In the genomic region with DNA sequence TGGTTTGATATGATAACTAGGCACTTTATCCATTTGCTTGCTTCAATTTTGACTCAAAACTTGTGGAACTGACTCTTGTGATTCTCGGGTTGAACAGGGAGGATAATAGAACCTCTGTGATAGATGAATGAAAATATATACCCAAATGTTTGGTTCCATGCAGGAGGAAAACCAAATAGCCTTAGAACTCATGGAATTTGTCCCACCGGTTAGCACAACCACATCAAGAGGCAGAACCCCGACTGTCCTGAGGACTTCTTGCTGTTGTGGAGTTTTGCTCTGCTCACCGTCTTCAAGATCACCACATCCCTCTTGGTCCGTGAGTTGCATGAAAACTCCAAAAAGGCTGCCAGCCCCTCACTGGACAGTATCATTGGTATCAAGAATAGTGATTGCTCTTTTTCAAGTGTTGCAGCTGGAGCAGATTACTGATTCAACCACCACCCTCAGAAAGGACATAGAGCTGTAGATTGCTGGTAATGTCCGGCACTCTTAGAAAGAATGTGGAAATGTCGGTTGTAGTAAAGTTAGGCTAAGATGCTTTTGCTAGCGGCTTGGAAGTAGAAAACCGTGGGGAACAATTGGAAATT, we compare ENCODE assay signal across 24 mouse cellular contexts. TPM values are rescaled to one million over a fixed set of nuclear protein-coding genes. Genes with fewer than 3 reads are reported as not detected.
A peak's percentile ranks its signal among the peaks of the same experiment; 100 is the strongest.
DNase-seq lines count a peak whose midpoint lies in the region; ATAC-seq and TF ChIP-seq lines count a peak whose summit lies in the region.
"Had no signal": no experiment of that assay in that cellular context is flagged by ENCODE, and none has a peak within 500 bp of the region (broad histone marks: within the 10 kb centered on the region; RNA-seq: fewer than 3 reads in every experiment).

No protein-coding gene starts in this region.

- TF ChIP-seq CTCF in ES-Bruce4 (IDR thresholded peaks at IDR 0.05; ENCODE audit: low read depth, low read length), result no peak
- no peak for TF ChIP-seq CTCF in bone marrow macrophage, adult 2 months (IDR thresholded peaks at IDR 0.05; ENCODE audit: low read depth, low read length)
- TF ChIP-seq CTCF in liver, postnatal 0 days (IDR thresholded peaks at IDR 0.05; ENCODE audit: low read depth), result no peak

- H3K27me3 ChIP-seq in lung, embryonic 16.5 days (ENCODE audit: control insufficient read depth, insufficient read depth, low read depth, low read length), result no peaks in the 10 kb centered on the region
- H3K27me3 ChIP-seq in ES-Bruce4 (ENCODE audit: control insufficient read depth, insufficient read depth, low read length, poor library complexity, severe bottlenecking), result no peaks in the 10 kb centered on the region; the same call in 1 of the 2 replicates
- H3K27me3 ChIP-seq in liver, postnatal 0 days (ENCODE audit: insufficient read depth, low read length), result no peaks in the 10 kb centered on the region
- H3K27me3 ChIP-seq in hindbrain, embryonic 11.5 days (ENCODE audit: control insufficient read depth, insufficient read depth, low read length), result no peaks in the 10 kb centered on the region
- H3K27me3 ChIP-seq: embryonic facial prominence, embryonic 15.5 days; forebrain, embryonic 12.5 days; hindbrain, embryonic 13.5 days; midbrain, embryonic 12.5 days; neural tube, embryonic 13.5 days had no signal

- H3K4me2 ChIP-seq in lung, embryonic 16.5 days (ENCODE audit: low read depth, low read length), result no peak overlapping the region
- H3K4me2 ChIP-seq in liver, postnatal 0 days (ENCODE audit: low read depth, low read length), result peak overlapping the region; percentile 78
- H3K4me2 ChIP-seq in hindbrain, embryonic 11.5 days (replicated peaks; ENCODE audit: low read depth, low read length), result no peak overlapping the region
- H3K4me2 ChIP-seq: embryonic facial prominence, embryonic 15.5 days; forebrain, embryonic 12.5 days; hindbrain, embryonic 13.5 days; midbrain, embryonic 12.5 days; neural tube, embryonic 13.5 days had no signal

- no peak for TF ChIP-seq POLR2A in ES-Bruce4 (IDR thresholded peaks at IDR 0.05; ENCODE audit: insufficient read depth, low read length)
- no peak for TF ChIP-seq POLR2A in bone marrow macrophage, adult 2 months (IDR thresholded peaks at IDR 0.05; ENCODE audit: borderline replicate concordance, low read depth, low read length)

- DNase-seq in lung, postnatal 25 days (ENCODE audit: low spot score), result no peak
- no peak for DNase-seq in liver, postnatal 0 days
- no peak for DNase-seq in layer of hippocampus, postnatal 36 days
- no peak for DNase-seq in spleen, postnatal 36 days (ENCODE audit: low spot score in 2 of 2)
- DNase-seq in hindbrain, embryonic 11.5 days (ENCODE audit: low spot score), result no peak
- DNase-seq: adrenal gland, postnatal 25 days; cerebellum, adult 18-20 months; cerebellum, postnatal 25 days; gastrocnemius, postnatal 25 days; heart, postnatal 10 days; kidney, adult 8-10 months; kidney, postnatal 25 days; left cerebral cortex, postnatal 4 days; lung, adult 18-20 months; lung, postnatal 36 days had no signal

- no peak overlapping the region for H3K9ac ChIP-seq in lung, embryonic 16.5 days (ENCODE audit: low read length)
- H3K9ac ChIP-seq in ES-Bruce4 (ENCODE audit: low read depth, poor library complexity, severe bottlenecking), result no peak overlapping the region
- peak overlapping the region; percentile 82 for H3K9ac ChIP-seq in liver, postnatal 0 days (replicated peaks)
- no peak overlapping the region for H3K9ac ChIP-seq in hindbrain, embryonic 11.5 days (ENCODE audit: low read depth, low read length)
- H3K9ac ChIP-seq: embryonic facial prominence, embryonic 15.5 days; forebrain, embryonic 12.5 days; hindbrain, embryonic 13.5 days; midbrain, embryonic 12.5 days; neural tube, embryonic 13.5 days had no signal

- no peaks in the 10 kb centered on the region for H3K9me3 ChIP-seq in lung, embryonic 16.5 days (ENCODE audit: control insufficient read depth, low read length)
- 0 out of 2 replicates have a peak, but pooled peaks cover 2% of the 10 kb centered on the region for H3K9me3 ChIP-seq in ES-Bruce4 (replicated peaks; ENCODE audit: control insufficient read depth, insufficient read depth, low read length, poor library complexity, severe bottlenecking)
- H3K9me3 ChIP-seq in liver, postnatal 0 days (ENCODE audit: low read length), result no peaks in the 10 kb centered on the region
- H3K9me3 ChIP-seq in hindbrain, embryonic 11.5 days (ENCODE audit: control insufficient read depth, low read length), result no peaks in the 10 kb centered on the region
- H3K9me3 ChIP-seq: embryonic facial prominence, embryonic 15.5 days; forebrain, embryonic 12.5 days; hindbrain, embryonic 13.5 days; midbrain, embryonic 12.5 days; neural tube, embryonic 13.5 days had no signal

- ATAC-seq in lung, embryonic 16.5 days (ENCODE audit: low read depth), result no peak
- no peak for ATAC-seq in liver, postnatal 0 days
- ATAC-seq in hindbrain, embryonic 11.5 days (ENCODE audit: low FRiP score), result no peak

- H3K36me3 ChIP-seq in lung, embryonic 16.5 days (ENCODE audit: control insufficient read depth, insufficient read depth, low read length), result no peaks in the 10 kb centered on the region
- no peaks in the 10 kb centered on the region for H3K36me3 ChIP-seq in ES-Bruce4 (ENCODE audit: control insufficient read depth, insufficient read depth, low read length, poor library complexity, severe bottlenecking)
- peaks cover 15% of the 10 kb centered on the region; the same call in 1 of the 2 replicates for H3K36me3 ChIP-seq in liver, postnatal 0 days (replicated peaks; ENCODE audit: insufficient read depth, low read length)
- H3K36me3 ChIP-seq in hindbrain, embryonic 11.5 days (ENCODE audit: control insufficient read depth, insufficient read depth, low read length), result no peaks in the 10 kb centered on the region
- H3K36me3 ChIP-seq: embryonic facial prominence, embryonic 15.5 days; forebrain, embryonic 12.5 days; hindbrain, embryonic 13.5 days; midbrain, embryonic 12.5 days; neural tube, embryonic 13.5 days had no signal

- 79% methylated on average over 9 of the region's 9 CpGs for WGBS in lung, embryonic 16.5 days
- WGBS in liver, postnatal 0 days (ENCODE audit: insufficient replicate concordance), result 70% methylated on average over 9 of the region's 9 CpGs
- 92% methylated on average over 9 of the region's 9 CpGs for WGBS in hindbrain, embryonic 11.5 days

- no peak for TF ChIP-seq EP300 in ES-Bruce4 (IDR thresholded peaks at IDR 0.05; ENCODE audit: insufficient read depth, low read depth, low read length)
- TF ChIP-seq EP300 in liver, postnatal 0 days (IDR thresholded peaks at IDR 0.05; ENCODE audit: low read depth), result no peak

- peak overlapping the region; percentile 13; the same call in 1 of the 2 replicates for H3K4me3 ChIP-seq in lung, embryonic 16.5 days (ENCODE audit: low read length)
- H3K4me3 ChIP-seq in ES-Bruce4 (ENCODE audit: low read depth, low read length), result peak overlapping the region; percentile 72
- peak overlapping the region; percentile 91 for H3K4me3 ChIP-seq in bone marrow macrophage, adult 2 months (ENCODE audit: insufficient read depth, low read length)
- peak overlapping the region; percentile 64 for H3K4me3 ChIP-seq in liver, postnatal 0 days (ENCODE audit: low read depth, low read length)
- no peak overlapping the region for H3K4me3 ChIP-seq in hindbrain, embryonic 11.5 days (ENCODE audit: low read depth, low read length)
- H3K4me3 ChIP-seq: embryonic facial prominence, embryonic 15.5 days; forebrain, embryonic 12.5 days; hindbrain, embryonic 13.5 days; midbrain, embryonic 12.5 days; neural tube, embryonic 13.5 days had no signal

- no peak overlapping the region for H3K27ac ChIP-seq in lung, embryonic 16.5 days (ENCODE audit: low read length)
- H3K27ac ChIP-seq in ES-Bruce4 (ENCODE audit: insufficient read depth, low read length), result no peak overlapping the region
- peak overlapping the region; percentile 95; the same call in 1 of the 2 replicates for H3K27ac ChIP-seq in bone marrow macrophage, adult 2 months (ENCODE audit: insufficient read depth, low read depth, low read length)
- peak overlapping the region; percentile 93 for H3K27ac ChIP-seq in liver, postnatal 0 days (ENCODE audit: low read depth)
- no peak overlapping the region for H3K27ac ChIP-seq in hindbrain, embryonic 11.5 days (ENCODE audit: low read depth, low read length)
- H3K27ac ChIP-seq: embryonic facial prominence, embryonic 15.5 days; forebrain, embryonic 12.5 days; hindbrain, embryonic 13.5 days; midbrain, embryonic 12.5 days; neural tube, embryonic 13.5 days had no signal

- H3K4me1 ChIP-seq in lung, embryonic 16.5 days (replicated peaks; ENCODE audit: control insufficient read depth, insufficient read depth, low read length), result no peaks in the 10 kb centered on the region
- H3K4me1 ChIP-seq in ES-Bruce4 (ENCODE audit: control insufficient read depth, insufficient read depth, low read length), result no peaks in the 10 kb centered on the region
- peaks cover 10% of the 10 kb centered on the region for H3K4me1 ChIP-seq in bone marrow macrophage, adult 2 months (ENCODE audit: control insufficient read depth, insufficient read depth, low read length)
- peaks cover 8% of the 10 kb centered on the region; the same call in 1 of the 2 replicates for H3K4me1 ChIP-seq in liver, postnatal 0 days (ENCODE audit: insufficient read depth)
- no peaks in the 10 kb centered on the region for H3K4me1 ChIP-seq in hindbrain, embryonic 11.5 days (replicated peaks; ENCODE audit: control insufficient read depth, insufficient read depth, low read length)
- H3K4me1 ChIP-seq: embryonic facial prominence, embryonic 15.5 days; forebrain, embryonic 12.5 days; hindbrain, embryonic 13.5 days; midbrain, embryonic 12.5 days; neural tube, embryonic 13.5 days had no signal

RNA-seq across cellular contexts. Expression of a gene that starts 34.3 kb away (rescaled TPM):
- 1.1 and 1.2 TPM in 2 replicates for polyA plus RNA-seq in lung, embryonic 16.5 days (2015; fragmentation: Nextera tagmentation; extraction: Ambion mirVana)
- polyA plus RNA-seq in ES-Bruce4 (2011; ENCODE audit: insufficient read depth, insufficient read length, low read depth, missing spikeins), result 0.41 and 1.2 TPM in 2 replicates
- polyA plus RNA-seq in bone marrow macrophage, adult 2 months (2012; ENCODE audit: insufficient read depth, insufficient read length, missing spikeins), result 4.0 and 6.4 TPM in 2 replicates
- polyA plus RNA-seq in liver, postnatal 0 days (2015; fragmentation: Nextera tagmentation; extraction: Ambion mirVana), result 0.77 and 1.1 TPM in 2 replicates
- under 1 TPM; 0.38 to 0.45 TPM for total RNA-seq in layer of hippocampus, postnatal 36 days (2021)
- polyA plus RNA-seq in hindbrain, embryonic 11.5 days (2014; fragmentation: Nextera tagmentation; extraction: Ambion mirVana), result 0.26 and 0.50 TPM in 2 replicates

RNA-seq across cellular contexts. Expression of a gene that starts 50.5 kb away (rescaled TPM):
- 0.11 TPM in 1 of 2 replicates, not detected in the other for polyA plus RNA-seq in lung, embryonic 16.5 days (2015; fragmentation: Nextera tagmentation; extraction: Ambion mirVana)
- polyA plus RNA-seq in ES-Bruce4 (2011; ENCODE audit: insufficient read depth, insufficient read length, low read depth, missing spikeins), result not detected in 2 replicates
- 2.3 and 2.9 TPM in 2 replicates for polyA plus RNA-seq in bone marrow macrophage, adult 2 months (2012; ENCODE audit: insufficient read depth, insufficient read length, missing spikeins)
- 2.7 and 3.1 TPM in 2 replicates for polyA plus RNA-seq in liver, postnatal 0 days (2015; fragmentation: Nextera tagmentation; extraction: Ambion mirVana)
- total RNA-seq in layer of hippocampus, postnatal 36 days (2021), result under 1 TPM in 1 of 2 experiments, not detected in 1; 0.13 TPM
- polyA plus RNA-seq in hindbrain, embryonic 11.5 days (2014; fragmentation: Nextera tagmentation; extraction: Ambion mirVana), result not detected in 2 replicates
- total RNA-seq: left cerebral cortex, adult 18-20 months had no signal
- polyA plus RNA-seq: forebrain, embryonic 12.5 days; hindbrain, embryonic 13.5 days; midbrain, embryonic 12.5 days; neural tube, embryonic 13.5 days had no signal

Comparison
In these comparisons a context has a peak if more than half of its experiments do, and no peak if none do; other contexts are left out.
1. H3K27ac ChIP-seq: peak in bone marrow macrophage, adult 2 months (single experiment) and liver, postnatal 0 days (single experiment); none in lung, embryonic 16.5 days (single experiment), ES-Bruce4 (single experiment) and hindbrain, embryonic 11.5 days (single experiment).